Mouse (Mus musculus) kidney, embryonic 16.5 days (tissue): ENCODE data around the gene 1700003E16Rik. TPM values are rescaled to one million over a fixed set of nuclear protein-coding genes. Genes with fewer than 3 reads are reported as not detected.

Experiments
- ATAC-seq: fragments of 200-750 bp; cut with Nextera tagmentation; 2 replicates; pipeline ENCODE4 v1.8.0; 2017; ENCODE audit warnings: moderate TSS enrichment; ENCODE audit not compliant: low FRiP score, low TSS enrichment
- H3K27ac ChIP-seq: fragments of 300-500 bp; sonication (generic); 2 replicates; pipeline ENCODE4 v1.5.1; 2014; ENCODE audit warnings: low read length
- H3K27me3 ChIP-seq: fragments of 300-500 bp; sonication (generic); 2 replicates; pipeline ENCODE4 v1.6.1; 2014; ENCODE audit warnings: low read length, control low read depth, mixed read lengths; ENCODE audit not compliant: insufficient read depth
- H3K36me3 ChIP-seq: fragments of 300-500 bp; sonication (generic); 2 replicates; pipeline ENCODE4 v1.6.1; 2014; ENCODE audit warnings: low read length, control low read depth, mixed read lengths; ENCODE audit not compliant: insufficient read depth
- H3K4me1 ChIP-seq: fragments of 300-500 bp; sonication (generic); 2 replicates; pipeline ENCODE4 v1.6.1; 2014; ENCODE audit warnings: low read length, control low read depth, mixed read lengths; ENCODE audit not compliant: insufficient read depth
- H3K4me2 ChIP-seq: fragments of 300-500 bp; sonication (generic); replicated peaks from 2 replicates; pipeline ENCODE4 v1.6.1; 2014; ENCODE audit warnings: low read depth, low read length
- H3K4me3 ChIP-seq: fragments of 300-500 bp; sonication (generic); 2 replicates; pipeline ENCODE4 v1.5.1; 2014; ENCODE audit warnings: mild to moderate bottlenecking, low read length
- H3K9ac ChIP-seq: fragments of 300-500 bp; sonication (generic); replicated peaks from 2 replicates; pipeline ENCODE4 v1.6.1; 2014; ENCODE audit warnings: low read length
- H3K9me3 ChIP-seq: fragments of 300-500 bp; sonication (generic); 2 replicates; pipeline ENCODE4 v1.6.1; 2016; ENCODE audit warnings: low read length, control low read depth
- WGBS: fragments of 180-500 bp; shearing (Covaris S2); extraction: QIAGEN DNeasy Blood & Tissue Kit; methylation state at CpG from one replicate; pipeline ENCODE4 v1.1.7; 2014; 5-methylcytosine and 5-hydroxymethylcytosine counted together
- polyA plus RNA-seq: library from polyadenylated mRNA; unstranded; fragments of >200 nt; fragmentation: Nextera tagmentation; extraction: Ambion mirVana; gene quantifications from 2 replicates; pipeline ENCODE4 v1.2.1, GENCODE M21; 2015

Gene 1700003E16Rik
- polyA plus RNA-seq, 1 experiment from 2014 or later: 2.6 TPM

- Histone ChIP-seq H3K4me2 (peak within 1 kb of the TSS; percentile 91), H3K4me1 (peaks cover 35% of the 10 kb centered on the region), H3K27me3 (no peaks in the 10 kb centered on the region), H3K9me3 (no peaks in the 10 kb centered on the region), H3K4me3 (peak within 1 kb of the TSS; percentile 78), H3K27ac (peak within 1 kb of the TSS; percentile 76; the same call in 1 of the 2 replicates), H3K9ac (peak within 1 kb of the TSS; percentile 85), H3K36me3 (peaks cover 3% of the 10 kb centered on the region; the same call in 1 of the 2 replicates)
- no peak for ATAC-seq
- 27% methylated on average over 5 of the region's 5 CpGs for WGBS
Observed at GRCm38 (mm10) chr6:83125331-83125730, 30.9 kb upstream of the 1700003E16Rik start, which contains the start of gene Ino80b. Ino80b (minus strand) TSS chr6:83125431.

DNA sequence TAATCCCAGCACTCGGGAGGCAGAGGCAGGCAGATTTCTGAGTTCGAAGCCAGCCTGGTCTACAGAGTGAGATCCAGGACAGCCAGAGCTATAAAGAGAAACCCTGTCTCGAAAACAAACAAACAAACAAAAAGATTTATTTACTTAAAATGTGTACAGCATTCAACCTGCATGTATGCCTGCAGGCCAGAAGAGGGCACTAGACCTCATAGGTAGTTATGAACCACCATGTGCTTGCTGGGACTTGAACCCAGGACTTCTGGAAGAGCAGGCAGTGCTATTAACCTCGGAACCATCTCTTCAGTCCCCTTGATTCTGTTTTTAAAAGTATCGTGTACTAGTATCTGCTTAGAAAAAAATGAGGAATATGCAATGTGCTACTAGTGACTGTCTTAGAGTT lies 28.8 kb upstream of the 1700003E16Rik start:
- Histone ChIP-seq H3K9ac (no peak overlapping the region), H3K27ac (no peak overlapping the region), H3K4me1 (peaks cover 37% of the 10 kb centered on the region), H3K9me3 (no peaks in the 10 kb centered on the region), H3K4me2 (no peak overlapping the region), H3K36me3 (peaks cover 3% of the 10 kb centered on the region; the same call in 1 of the 2 replicates), H3K27me3 (no peaks in the 10 kb centered on the region), H3K4me3 (no peak overlapping the region)
- 95% methylated on average over 5 of the region's 5 CpGs for WGBS
- ATAC-seq: no peak

GRCm38 (mm10) chr6:83131469-83132034 lies 24.7 kb upstream of the 1700003E16Rik start:
- H3K4me3 ChIP-seq: no peak overlapping the region
- 0 out of 2 replicates have a peak overlapping the region, but pooled peaks have one; percentile 12 for H3K4me2 ChIP-seq
- H3K36me3 ChIP-seq: no peaks in the 10 kb centered on the region
- H3K4me1 ChIP-seq: peaks cover 30% of the 10 kb centered on the region
- WGBS: 50% methylated on average over 6 of the region's 6 CpGs
- H3K27me3 ChIP-seq: no peaks in the 10 kb centered on the region
- H3K27ac ChIP-seq: peak overlapping the region; percentile 89
- ATAC-seq: peak; percentile 36; the same call in 1 of the 2 replicates
- H3K9ac ChIP-seq: no peak overlapping the region
- H3K9me3 ChIP-seq: no peaks in the 10 kb centered on the region

GRCm38 (mm10) chr6:83132176-83132919 lies 23.9 kb upstream of the 1700003E16Rik start:
- Histone ChIP-seq H3K27ac (peak overlapping the region; percentile 89), H3K36me3 (no peaks in the 10 kb centered on the region), H3K9ac (no peak overlapping the region), H3K4me1 (peaks cover 34% of the 10 kb centered on the region), H3K27me3 (no peaks in the 10 kb centered on the region), H3K4me3 (no peak overlapping the region), H3K4me2 (no peak overlapping the region), H3K9me3 (no peaks in the 10 kb centered on the region)
- ATAC-seq: no peak
- 80% methylated on average over 9 of the region's 9 CpGs for WGBS

- WGBS: 57% methylated on average over 3 of the region's 3 CpGs
- H3K27ac ChIP-seq: no peak overlapping the region
- ATAC-seq: no peak
Observed at GRCm38 (mm10) chr6:83134226-83134625, 22.0 kb upstream of the 1700003E16Rik start.

GRCm38 (mm10) chr6:83134951-83135513 lies 21.2 kb upstream of the 1700003E16Rik start, which contains the start of gene Rtkn:
Rtkn (plus strand) TSS chr6:83135463.
- peak within 1 kb of the TSS; percentile 97 for H3K9ac ChIP-seq
- WGBS: 53% methylated on average over 7 of the region's 7 CpGs
- peak within 1 kb of the TSS; percentile 62 for H3K4me3 ChIP-seq
- no peaks in the 10 kb centered on the region for H3K36me3 ChIP-seq
- no peaks in the 10 kb centered on the region for H3K9me3 ChIP-seq
- no peak for ATAC-seq
- H3K27ac ChIP-seq: peak within 1 kb of the TSS; percentile 100
- H3K4me1 ChIP-seq: peaks cover 48% of the 10 kb centered on the region
- no peaks in the 10 kb centered on the region for H3K27me3 ChIP-seq
- peak within 1 kb of the TSS; percentile 69 for H3K4me2 ChIP-seq

More at GRCm38 (mm10) chr6:83134226-83134625, 22.0 kb upstream of the 1700003E16Rik start:
- Histone ChIP-seq H3K4me3 (no peak overlapping the region), H3K27me3 (no peaks in the 10 kb centered on the region), H3K4me2 (no peak overlapping the region), H3K36me3 (no peaks in the 10 kb centered on the region), H3K9ac (no peak overlapping the region), H3K4me1 (peaks cover 48% of the 10 kb centered on the region), H3K9me3 (no peaks in the 10 kb centered on the region)

DNA sequence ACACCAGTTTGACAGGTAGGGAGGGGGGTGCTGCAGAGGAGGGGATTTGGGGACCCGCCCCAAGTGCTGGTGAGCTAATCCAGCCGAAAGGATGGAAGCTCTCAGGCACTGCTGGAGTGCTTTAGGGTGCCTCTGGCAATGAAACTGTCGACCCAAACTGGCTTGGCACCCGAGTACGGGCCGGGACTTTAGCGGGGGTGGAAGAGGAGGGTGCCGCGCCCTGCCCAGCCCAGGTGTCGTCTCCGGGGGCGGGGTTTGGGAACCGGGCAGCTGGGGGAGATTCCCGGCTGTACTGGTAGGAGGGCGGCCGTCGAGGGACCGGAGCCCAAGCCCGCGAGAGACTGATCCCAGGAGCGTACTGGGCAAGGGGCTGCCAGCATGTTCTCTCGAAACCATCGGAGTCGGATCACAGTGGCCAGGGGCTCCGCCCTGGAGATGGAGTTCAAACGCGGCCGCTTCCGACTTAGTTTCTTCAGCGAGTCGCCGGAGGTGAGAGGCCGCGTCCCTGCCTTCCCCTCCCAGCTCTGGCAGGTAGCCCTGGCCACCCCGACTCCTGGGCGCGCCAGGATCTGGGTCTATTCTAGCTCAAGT lies 20.5 kb upstream of the 1700003E16Rik start:
- WGBS: 2% methylated on average over 37 of the region's 37 CpGs
- H3K4me1 ChIP-seq: peaks cover 48% of the 10 kb centered on the region
- H3K4me2 ChIP-seq: peak overlapping the region; percentile 69
- ATAC-seq: 0 out of 2 replicates have a peak, but pooled peaks have one; percentile 1
- H3K27me3 ChIP-seq: no peaks in the 10 kb centered on the region
- peak overlapping the region; percentile 100 for H3K27ac ChIP-seq
- peak overlapping the region; percentile 62 for H3K4me3 ChIP-seq
- H3K36me3 ChIP-seq: no peaks in the 10 kb centered on the region
- peak overlapping the region; percentile 97 for H3K9ac ChIP-seq
- H3K9me3 ChIP-seq: no peaks in the 10 kb centered on the region

- H3K4me3 ChIP-seq: peak overlapping the region; percentile 62
- no peaks in the 10 kb centered on the region for H3K27me3 ChIP-seq
- peak overlapping the region; percentile 69 for H3K4me2 ChIP-seq
- H3K27ac ChIP-seq: peak overlapping the region; percentile 100
- H3K9ac ChIP-seq: peak overlapping the region; percentile 97
- H3K36me3 ChIP-seq: no peaks in the 10 kb centered on the region
- peaks cover 43% of the 10 kb centered on the region for H3K4me1 ChIP-seq
- 9% methylated on average over 5 of the region's 5 CpGs for WGBS
- ATAC-seq: peak; percentile 5
- H3K9me3 ChIP-seq: no peaks in the 10 kb centered on the region
Observed at GRCm38 (mm10) chr6:83136291-83136880, 19.8 kb upstream of the 1700003E16Rik start.

- peak overlapping the region; percentile 97 for H3K9ac ChIP-seq
- WGBS: under 1% methylated on average over 26 of the region's 26 CpGs
- H3K27me3 ChIP-seq: no peaks in the 10 kb centered on the region
Observed at GRCm38 (mm10) chr6:83136881-83137575, 19.2 kb upstream of the 1700003E16Rik start.

More at GRCm38 (mm10) chr6:83136881-83137575, 19.2 kb upstream of the 1700003E16Rik start:
- Histone ChIP-seq H3K27ac (peak overlapping the region; percentile 100), H3K4me2 (peak overlapping the region; percentile 69), H3K4me3 (peak overlapping the region; percentile 62), H3K36me3 (no peaks in the 10 kb centered on the region), H3K4me1 (peaks cover 43% of the 10 kb centered on the region), H3K9me3 (no peaks in the 10 kb centered on the region)
- ATAC-seq: peak; percentile 79
